Mouse (Mus musculus) bone marrow, adult 2 months (tissue): Measurements from ENCODE around the gene P4ha3.

Experiments used
- CTCF ChIP-seq: fragments of 200-500 bp; IDR thresholded peaks from 2 replicates; pipeline ENCODE4 v1.5.1; 2011; ENCODE audit warnings: low read length, control low read depth; ENCODE audit not compliant: control insufficient read depth, insufficient read depth
- POLR2A ChIP-seq: fragments of 200-500 bp; IDR thresholded peaks from 2 replicates; pipeline ENCODE4 v1.6.1; 2011; ENCODE audit warnings: low read depth, mild to moderate bottlenecking, control low read depth, low read length, borderline replicate concordance; ENCODE audit not compliant: control insufficient read depth

- TF ChIP-seq CTCF (no peak), POLR2A (no peak)
These were observed 11.4 kb downstream of the P4ha3 start for GRCm38 (mm10) chr7:100296699-100297098.
